Mouse (Mus musculus): Measurements from ENCODE around the gene Psg27. TPM values are rescaled to one million over a fixed set of nuclear protein-coding genes. Genes with fewer than 3 reads are reported as not detected.
"Not testable (repeated sequence)": the region's sequence is repeated elsewhere in the genome, so short reads cannot be mapped to it uniquely, and the experiment has no call there.

Psg27 gene
- polyA plus RNA-seq (2012), result not detected in 2 replicates

DNA sequence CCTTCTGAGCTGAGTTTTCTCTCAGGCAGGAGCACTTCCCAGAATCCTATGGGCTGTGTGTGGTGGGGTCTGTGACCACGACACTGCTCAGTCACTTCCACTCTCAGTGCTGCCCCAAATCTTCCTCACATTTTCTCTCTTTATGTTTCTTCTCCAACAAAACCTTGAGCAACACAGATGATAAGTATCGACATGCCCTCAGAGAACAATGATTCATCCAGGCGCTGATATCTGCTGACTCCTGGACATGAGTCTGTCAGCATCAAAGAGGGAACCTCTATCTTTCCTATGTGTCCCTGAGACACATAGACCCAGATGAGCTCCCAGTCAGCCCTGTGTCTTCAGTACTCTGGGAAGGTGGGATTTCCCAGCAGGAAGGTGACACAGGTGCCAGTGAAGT lies at the start of gene Psg27:
TSS of gene Psg27 (minus strand) at position 101 of the 400 bp plus-strand sequence.
- no peak for TF ChIP-seq GATA1 (IDR thresholded peaks at IDR 0.05; ENCODE audit: low read length)

DNA sequence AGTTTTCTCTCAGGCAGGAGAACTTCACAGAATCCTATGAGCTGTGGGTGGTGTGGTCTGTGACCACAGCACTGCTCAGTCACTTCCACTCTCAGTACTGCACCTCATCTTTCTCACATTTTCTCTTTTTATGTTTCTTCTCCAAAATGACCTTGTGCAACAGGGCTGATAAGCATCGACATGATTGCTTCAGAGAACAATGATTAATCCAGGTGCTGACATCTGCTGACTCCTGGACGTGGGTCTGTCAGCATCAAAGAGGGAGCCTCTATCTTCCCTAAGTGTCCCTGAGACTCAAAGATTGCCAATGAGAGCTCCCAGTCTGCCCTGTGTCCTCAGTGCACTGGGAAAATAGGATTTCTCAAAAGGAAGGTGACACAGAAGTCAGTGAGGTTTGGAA lies 49.3 kb upstream of the Psg27 start, which contains the start of gene Psg23:
TSS of gene Psg23 (minus strand) at position 101 of the 400 bp plus-strand sequence.
- not testable (repeated sequence) for TF ChIP-seq GATA1 (IDR thresholded peaks at IDR 0.05; ENCODE audit: low read length)

DNA sequence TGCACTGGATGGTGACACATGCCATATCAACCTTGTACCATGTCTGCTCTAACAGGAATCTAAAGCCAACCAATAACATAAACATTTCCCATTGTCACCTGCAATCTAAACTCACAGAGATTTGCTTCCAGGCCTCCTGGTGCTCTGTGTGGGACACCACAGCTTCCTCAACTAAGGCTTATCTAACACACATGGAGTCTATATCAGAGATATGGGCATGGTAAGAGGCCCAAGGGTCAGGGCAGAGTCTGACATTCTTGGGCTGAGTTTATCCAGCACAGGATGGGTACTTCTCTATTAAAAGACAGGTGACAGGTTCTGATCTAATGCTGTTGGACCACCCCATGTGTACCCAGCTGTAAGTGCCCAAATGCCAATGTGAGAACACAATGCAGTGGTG lies 7.3 kb downstream of the Psg27 start:
- TF ChIP-seq GATA1 (IDR thresholded peaks at IDR 0.05; ENCODE audit: low read length), result no peak

DNA sequence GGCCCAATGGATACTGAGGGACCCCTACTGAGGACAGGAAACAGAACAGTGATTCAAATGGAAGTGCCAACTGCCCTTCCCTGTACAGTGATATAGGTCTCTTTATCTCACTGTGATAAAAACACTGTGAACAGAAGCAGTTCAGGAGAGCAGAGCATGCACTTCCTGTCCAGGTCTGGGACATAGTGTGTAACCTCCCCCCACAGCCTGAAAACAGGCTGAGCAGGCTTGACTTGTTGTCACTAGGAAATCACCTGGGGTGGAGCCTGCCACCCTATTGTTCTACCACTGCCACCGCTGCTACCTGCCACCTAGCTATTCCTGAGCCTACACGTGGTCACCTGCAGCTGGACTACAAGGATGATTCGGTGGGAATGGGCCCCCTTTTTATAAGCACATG lies 33.7 kb downstream of the Psg27 start:
- TF ChIP-seq GATA1 (IDR thresholded peaks at IDR 0.05; ENCODE audit: low read length), result no peak

DNA sequence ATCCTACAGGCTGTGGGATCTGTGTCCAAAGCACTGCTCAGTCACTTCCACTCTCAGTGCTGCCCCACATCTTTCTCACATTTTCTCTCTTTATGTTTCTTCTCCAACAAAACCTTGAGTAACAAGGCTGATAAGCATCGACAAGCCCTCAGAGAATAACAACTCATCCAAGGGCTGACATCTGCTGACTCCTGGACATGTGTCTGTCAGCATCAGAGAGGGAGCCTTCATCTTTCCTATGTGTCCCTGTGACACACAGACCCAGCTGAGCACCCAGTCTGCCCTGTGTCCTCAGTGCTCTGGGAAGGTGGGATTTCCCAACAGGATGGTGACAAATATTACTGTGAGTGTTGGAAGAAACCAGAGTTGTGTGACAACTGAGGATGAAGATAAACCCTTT lies 34.9 kb downstream of the Psg27 start, which contains the start of gene Psg25:
TSS of gene Psg25 (minus strand) at position 101 of the 400 bp plus-strand sequence.
- no peak for TF ChIP-seq GATA1 (IDR thresholded peaks at IDR 0.05; ENCODE audit: low read length)

DNA sequence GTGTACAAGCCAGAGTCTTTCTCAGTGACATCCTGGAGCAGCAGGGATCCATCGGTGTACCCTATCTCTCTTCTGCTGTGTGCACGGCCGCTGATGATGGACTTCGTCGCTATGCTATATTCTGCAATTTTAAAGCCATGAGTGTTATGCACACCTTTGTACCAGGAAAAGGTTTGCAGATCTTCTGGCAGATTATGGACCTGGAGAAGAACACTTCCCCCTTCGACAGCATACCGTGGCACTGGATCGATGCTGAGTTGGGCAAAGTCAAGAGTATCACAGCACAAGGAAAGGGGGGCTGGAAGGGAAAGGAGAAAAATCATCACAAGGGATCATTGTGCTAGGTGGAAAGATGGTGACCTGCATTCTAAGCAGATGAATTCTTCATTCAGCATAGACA lies 42.4 kb downstream of the Psg27 start:
- TF ChIP-seq GATA1 (IDR thresholded peaks at IDR 0.05; ENCODE audit: low read length), result no peak

DNA sequence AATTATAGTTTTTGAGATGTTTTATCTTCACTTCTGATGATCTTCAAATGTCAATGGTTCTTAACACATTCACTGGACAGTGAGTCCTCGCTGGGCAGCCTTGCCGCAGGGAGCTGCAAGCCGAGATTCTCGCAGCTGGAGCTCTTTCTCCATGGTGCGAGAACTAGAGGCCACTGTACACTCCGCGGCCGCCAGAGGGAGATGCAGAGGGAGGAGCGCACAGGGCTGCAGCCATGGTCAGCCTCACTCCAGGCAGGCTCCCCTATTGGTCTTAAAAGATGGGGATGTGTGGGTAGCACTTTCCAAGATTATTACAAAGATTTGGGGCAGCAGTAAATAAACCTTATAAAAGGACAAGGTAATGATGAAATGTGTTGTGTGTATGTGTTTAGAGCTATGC lies 55.6 kb downstream of the Psg27 start:
- no peak for TF ChIP-seq GATA1 (IDR thresholded peaks at IDR 0.05; ENCODE audit: low read length)

Other genes with a start within 250 kb of the Psg27 start
- gene Psg18, start 212.3 kb downstream of the Psg27 start, polyA plus RNA-seq (2012), result not detected in 2 replicates
- not detected in 2 replicates for gene Psg28, start 135.3 kb downstream of the Psg27 start, polyA plus RNA-seq (2012)
- gene Psg26, start 83.1 kb downstream of the Psg27 start, polyA plus RNA-seq (2012), result not detected in 2 replicates
- not detected in 2 replicates for gene Psg25, start 35.0 kb downstream of the Psg27 start, polyA plus RNA-seq (2012)
- gene Psg23, start 49.2 kb upstream of the Psg27 start, polyA plus RNA-seq (2012), result not detected in 2 replicates
- not detected in 2 replicates for gene Psg21, start 89.4 kb upstream of the Psg27 start, polyA plus RNA-seq (2012)
- not detected in 2 replicates for gene Psg20, start 118.9 kb upstream of the Psg27 start, polyA plus RNA-seq (2012)
- gene Psg22, start 150.8 kb upstream of the Psg27 start, polyA plus RNA-seq (2012), result not detected in 2 replicates
- gene Psg19, start 231.2 kb upstream of the Psg27 start, polyA plus RNA-seq (2012), result not detected in 2 replicates

All from G1E-ER4 (cell line).